Mouse (Mus musculus): ENCODE measurements around the gene Mcu.

Gene Mcu

DNA sequence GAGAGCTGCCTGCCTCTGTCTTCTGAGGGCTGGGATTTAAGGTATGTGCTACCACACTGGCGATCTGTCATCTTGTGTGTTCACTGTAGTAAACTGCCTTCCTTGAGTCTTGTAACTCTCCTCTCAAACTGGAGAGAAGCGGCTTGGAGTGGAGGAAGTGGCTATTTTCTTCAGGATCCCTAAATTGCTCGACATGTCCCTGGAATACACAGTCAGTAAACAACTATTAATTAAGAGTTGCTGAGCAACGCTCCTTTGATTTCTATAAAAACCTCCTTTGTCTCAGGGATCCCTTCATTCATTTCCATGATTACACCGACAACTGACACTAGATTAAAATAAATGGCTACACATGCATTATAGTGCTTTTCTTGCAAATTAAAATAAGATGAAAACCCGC is 78.4 kb downstream of the Mcu start:
- no peak for DNase-seq (ENCODE audit: low spot score in 2 of 2)

DNA sequence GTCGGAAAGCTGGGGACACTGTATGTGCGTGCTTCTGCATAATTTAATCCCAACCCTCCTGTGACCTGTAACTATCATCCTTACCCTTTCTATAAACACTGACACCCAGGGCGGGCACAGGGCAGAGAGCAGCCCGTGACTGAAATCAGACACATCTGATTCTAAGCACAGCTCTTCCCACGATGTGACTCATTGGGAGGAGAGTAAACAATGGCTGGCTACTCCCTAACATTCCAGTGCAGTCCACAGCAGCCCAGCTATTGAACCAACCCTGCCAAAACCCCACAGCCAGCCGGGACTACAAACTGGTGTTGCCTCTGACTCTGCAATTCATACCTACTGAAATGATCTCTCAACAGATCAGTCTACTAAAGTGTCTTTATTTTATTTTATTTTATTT is 78.9 kb downstream of the Mcu start:
- no peak for DNase-seq (ENCODE audit: low spot score in 2 of 2)

DNA sequence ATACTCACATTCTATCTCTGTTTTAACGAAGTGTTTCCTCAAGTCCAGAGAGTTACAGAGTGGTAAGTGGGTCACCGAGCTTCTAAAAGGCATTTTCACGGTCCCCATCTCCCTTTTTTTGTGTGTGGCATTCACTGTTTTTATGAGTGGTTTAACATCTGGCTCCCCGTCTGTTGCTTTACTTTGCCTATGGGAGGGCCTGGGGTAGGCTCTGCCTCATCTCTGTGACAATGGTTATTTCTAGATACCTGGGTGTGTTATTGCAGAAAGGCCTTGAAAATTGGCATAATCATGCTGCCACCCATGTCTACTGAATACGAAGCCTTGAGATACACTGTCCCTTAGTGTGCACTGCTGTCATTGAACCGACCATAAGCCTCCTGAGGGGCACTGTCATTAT is 84.2 kb downstream of the Mcu start:
- DNase-seq (ENCODE audit: low spot score in 2 of 2), result peak in 1 of 2 experiments; percentile 30

DNA sequence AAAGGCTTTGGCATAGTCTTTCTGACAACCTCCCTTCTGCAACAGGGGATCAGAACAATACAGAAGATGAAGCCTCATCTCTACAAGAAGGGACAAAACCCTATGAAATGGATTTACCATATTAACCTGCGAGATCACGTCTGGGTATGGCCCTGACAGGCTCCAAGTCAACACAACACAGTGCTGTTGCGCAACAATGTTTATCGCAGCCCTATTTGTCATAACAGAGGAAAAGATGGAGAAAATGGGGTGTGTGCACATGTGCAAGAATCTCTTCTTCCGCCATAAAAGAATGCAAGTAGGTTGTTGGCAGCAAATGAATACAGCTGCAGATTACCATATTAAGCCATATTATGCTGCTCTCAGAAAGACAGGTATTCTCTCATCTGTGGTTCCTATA is 88.7 kb downstream of the Mcu start:
- DNase-seq (ENCODE audit: low spot score in 2 of 2), result no peak

DNA sequence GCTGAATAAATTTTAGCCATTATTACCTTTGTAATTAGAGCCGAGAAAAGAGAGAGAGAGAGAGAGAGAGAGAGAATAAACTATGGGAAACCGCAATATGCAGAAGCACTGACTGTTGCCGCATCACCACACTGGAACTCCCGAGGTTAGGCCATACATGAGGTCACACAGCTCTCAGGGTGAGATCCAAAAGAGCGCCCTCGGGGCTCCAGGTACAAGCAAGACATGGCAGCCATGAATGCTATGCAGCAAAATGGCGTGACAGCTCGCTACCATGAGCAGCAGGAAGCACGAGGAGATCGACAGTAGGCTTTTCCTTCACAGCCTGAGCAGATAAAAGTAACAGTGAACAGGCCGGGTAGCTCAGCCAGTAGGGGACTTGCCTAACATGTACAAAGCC is 89.2 kb downstream of the Mcu start:
- DNase-seq (ENCODE audit: low spot score in 2 of 2), result no peak

DNA sequence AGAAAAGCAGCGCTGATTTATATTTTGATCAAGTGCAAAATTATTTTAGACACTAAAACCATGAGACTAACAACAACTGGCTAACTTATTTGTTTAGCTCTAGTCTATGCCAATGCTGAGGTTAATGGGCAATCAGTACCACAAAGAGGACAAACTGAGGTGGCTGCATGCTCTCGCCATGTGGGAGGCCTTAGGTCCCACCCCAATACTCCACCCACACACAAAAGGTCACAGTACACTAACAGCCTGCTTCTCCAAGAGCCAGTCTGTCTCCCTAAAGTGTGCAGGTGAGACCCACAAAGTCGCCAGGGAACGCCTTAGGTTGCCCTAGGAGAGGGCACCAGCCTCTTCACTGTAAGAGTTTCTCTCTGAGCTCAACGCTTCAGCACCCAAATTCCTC is 91.8 kb downstream of the Mcu start:
- no peak for DNase-seq (ENCODE audit: low spot score in 2 of 2)

DNA sequence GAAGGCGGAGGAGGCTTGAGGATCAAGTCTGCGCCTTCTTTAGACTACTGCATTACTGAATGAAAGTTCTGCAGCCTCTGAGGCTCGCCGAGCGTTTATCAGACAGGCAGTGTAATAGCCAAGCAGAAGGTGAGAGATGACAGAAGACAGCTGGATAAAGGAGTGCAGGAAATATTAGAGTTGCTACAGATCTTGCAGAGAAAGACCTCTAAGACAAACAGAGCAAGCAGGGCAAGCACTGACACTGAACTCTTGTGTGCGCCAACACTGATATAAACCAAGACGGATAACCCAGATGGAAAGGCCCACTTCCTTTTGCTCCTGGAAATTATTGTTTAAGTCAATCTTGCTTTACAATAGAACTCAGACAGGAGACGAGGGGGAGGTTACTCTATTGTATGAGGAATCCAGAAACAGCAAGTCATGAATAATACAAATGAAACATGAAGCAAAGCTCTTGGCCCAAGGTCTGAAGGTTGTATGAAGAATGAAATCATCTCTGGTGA is 92.6 kb downstream of the Mcu start:
- DNase-seq (ENCODE audit: low spot score in 2 of 2), result no peak

DNA sequence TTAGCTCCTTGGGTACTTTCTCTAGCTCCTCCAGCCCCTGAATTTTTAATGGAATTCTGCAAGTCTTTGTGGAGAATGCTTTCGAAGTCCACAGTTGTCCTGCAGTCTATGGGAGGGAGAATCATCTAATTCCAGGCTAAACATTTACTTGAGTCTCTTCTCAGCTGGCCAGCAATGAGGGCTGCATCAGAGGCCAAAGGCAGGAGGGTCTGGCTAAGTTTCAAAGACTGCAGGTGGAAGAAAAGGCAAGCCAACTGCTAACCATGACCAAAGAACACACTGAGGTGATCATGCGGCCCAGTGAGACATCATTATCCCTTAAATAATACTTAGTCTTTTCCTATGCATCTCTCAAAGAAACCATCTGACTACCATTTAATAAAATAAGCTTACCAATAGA is 95.8 kb downstream of the Mcu start:
- DNase-seq (ENCODE audit: low spot score in 2 of 2), result no peak

DNA sequence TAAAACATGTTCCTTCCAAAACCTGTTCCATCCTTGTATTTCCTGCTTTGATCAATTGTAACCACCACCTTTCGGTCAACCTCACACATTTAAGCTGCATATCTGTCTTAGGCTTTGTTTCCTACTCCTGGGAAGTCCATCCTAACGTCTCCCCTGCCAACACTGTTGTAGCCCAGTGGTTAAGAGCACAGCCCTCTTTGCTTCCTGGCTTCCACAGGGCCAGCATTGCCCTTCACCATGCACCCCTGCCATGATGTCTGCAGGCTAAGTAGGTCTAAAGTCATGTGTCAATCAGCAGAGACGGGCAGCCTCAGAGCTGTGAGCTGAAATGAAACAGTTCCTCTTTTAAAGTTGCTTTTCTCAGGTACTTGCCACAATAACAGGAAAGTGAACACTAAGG is 97.1 kb downstream of the Mcu start:
- DNase-seq (ENCODE audit: low spot score in 2 of 2), result no peak

DNA sequence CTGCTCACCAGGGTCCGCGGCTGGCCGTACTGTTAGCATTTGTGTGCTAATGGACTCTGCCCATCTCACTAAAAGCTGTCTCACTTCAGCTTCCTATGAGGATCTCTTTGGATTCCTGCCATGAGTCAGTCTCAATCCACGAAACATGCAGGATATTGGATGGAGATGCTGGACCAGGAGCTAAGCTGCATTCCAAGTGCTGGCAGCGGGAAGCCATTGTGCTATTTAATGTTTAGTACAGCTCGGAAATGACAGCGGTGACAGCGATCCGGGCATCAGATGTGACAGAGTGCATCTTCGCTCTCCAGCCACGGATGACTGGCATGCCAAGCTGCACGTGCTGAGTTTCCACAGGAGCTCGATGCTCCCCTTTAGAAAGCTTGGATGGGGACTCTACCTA is 99.3 kb downstream of the Mcu start:
- no peak for DNase-seq (ENCODE audit: low spot score in 2 of 2)

DNA sequence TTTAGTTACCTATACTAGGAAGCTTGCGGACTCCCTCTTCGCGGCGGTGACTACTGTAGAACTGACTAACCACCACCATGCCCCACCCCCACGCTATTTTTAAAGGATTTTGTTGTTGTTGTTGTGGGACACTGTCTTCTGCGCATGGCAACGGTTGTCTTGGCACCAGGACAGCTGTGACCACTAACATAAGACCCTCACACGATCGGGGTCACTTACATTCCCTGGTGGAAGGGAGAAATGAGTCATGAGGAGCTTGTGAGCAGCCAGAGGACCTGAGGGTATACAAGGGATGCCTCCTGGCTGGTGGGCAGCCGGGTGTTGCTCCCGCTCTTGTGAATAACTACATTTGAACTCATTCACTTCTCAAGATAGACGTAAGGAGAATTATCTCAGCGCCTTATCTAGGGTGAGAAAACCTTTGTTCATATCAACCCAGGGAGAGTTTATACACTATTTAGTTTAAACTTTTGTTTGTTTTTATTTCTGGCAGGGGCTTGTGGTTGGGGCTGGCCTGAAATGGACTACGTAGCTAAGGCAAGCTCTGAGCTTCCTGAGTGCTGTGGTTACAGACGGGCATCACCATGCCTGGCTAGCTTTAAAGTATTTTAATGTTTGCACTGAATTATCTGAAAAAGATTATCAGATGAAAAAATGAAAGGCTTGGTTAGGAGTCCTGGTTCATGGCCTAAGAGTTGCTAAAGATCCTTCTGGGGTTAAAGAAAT is 101.6 kb downstream of the Mcu start:
- DNase-seq (ENCODE audit: low spot score in 2 of 2), result no peak

DNA sequence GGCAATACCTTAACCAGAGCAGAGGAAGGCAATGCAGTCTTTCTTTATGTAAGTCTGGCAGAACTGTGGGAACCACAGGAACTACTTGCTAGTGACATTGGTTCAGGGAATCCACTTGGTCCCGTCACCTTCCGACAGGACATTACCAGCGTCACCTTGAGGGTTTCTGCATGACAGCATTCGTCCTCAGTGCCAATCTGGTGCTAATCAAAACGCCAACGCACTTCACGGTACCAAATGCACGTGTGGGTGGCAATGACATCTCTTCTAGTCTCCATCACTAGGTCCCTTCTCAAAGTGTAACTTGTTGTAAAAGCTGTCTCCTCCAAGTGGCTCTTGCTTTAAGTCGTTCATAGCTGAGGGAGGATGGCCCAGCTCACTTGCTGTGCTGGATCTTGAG is 104.3 kb downstream of the Mcu start:
- DNase-seq (ENCODE audit: low spot score in 2 of 2), result no peak

DNA sequence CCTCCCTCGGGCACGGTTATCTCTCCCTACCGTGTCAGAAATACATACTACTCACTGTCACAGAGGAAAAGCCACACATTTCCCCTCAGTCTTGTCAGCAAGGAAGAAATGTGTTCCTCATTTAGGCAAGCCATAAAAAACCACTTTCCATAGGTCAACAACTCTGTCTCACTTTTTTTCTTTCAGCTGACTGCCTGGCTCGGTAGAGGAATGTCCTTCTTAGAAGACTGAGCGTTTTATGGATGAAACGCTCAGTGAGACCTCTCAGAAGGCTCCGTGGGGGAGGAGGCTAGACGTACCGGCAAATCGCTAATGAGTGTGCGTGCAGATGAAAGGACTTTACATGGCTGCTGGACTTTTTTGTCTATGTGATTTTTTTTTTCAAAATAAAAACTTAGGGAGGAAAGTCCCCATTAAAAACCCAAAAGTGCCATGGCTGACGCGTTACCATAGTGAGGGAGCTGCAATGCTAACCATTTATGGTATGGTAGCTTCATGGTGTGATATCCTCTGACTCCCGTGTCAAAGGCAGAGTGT is 105.0 kb downstream of the Mcu start:
- no peak for DNase-seq (ENCODE audit: low spot score in 2 of 2)

DNA sequence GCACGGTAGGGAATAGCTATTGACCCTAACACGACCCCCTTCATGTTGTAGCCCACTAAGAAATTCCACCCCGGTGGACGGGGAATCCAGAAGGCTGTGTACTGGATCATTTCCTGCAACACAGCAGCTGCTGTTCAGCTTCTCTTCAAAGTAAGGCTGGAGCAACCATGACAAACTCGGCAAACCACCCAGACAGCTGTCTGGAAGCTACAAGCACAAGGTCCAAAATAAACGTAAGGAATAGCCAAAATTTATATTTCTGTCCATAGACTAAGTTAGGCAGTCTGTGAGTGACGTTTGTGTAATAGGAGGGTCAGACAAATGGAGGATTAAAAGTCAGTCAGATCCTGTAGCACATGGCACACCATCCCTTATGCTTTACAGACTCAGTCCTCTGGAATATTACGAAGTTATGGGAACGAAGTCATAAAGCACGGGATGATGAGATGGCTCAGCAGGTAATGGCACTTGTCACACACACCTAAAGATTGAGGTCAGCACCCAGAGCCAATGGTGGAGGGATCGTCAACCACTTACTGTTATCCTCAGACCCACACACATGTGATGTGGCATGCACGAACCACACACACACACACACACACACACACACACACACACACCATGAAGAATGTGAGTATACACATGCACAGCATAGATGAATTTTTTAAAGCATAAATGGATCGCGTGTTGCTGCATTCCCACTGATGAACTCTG is 105.6 kb downstream of the Mcu start:
- DNase-seq (ENCODE audit: low spot score in 2 of 2), result no peak

DNA sequence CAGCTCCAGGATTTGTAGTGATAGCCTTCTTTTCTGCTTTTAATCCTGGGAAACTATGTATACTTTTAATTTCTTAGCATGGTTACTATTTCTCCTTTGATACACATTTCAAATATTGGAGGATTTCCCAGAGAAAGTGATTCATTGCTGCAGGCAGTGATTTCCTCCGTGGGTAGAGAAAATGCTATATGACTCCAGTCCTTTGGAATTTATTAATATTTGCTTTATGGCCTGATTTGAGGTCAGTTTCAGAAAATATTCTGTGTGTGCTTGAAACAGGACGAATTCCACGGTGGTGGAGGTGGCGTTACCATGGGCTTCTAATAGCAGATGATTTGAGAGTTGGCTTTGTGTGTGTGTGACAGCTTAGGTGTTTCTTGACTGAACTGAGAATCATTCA is 107.3 kb downstream of the Mcu start:
- peak in 1 of 2 experiments; percentile 21 for DNase-seq (ENCODE audit: low spot score in 2 of 2)

DNA sequence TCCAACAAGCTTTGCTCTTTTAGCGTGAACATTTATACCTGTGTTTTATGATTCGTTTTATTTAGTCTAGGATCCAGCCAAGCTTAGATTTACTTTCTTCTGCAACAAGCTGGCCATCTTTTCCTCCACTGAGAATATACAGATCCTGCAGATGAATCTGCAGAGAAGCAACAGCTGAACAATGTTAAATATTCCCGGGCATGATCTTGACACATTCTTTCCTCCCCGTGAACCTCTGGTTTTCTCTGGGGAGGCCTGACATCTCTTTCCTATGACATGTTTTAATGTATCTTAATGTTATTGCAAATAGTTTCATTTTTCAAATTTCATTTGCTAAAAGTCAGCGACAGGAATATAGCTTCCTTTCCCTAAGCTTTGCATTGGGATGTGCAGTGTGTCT is 109.8 kb downstream of the Mcu start:
- no peak for DNase-seq (ENCODE audit: low spot score in 2 of 2)

DNA sequence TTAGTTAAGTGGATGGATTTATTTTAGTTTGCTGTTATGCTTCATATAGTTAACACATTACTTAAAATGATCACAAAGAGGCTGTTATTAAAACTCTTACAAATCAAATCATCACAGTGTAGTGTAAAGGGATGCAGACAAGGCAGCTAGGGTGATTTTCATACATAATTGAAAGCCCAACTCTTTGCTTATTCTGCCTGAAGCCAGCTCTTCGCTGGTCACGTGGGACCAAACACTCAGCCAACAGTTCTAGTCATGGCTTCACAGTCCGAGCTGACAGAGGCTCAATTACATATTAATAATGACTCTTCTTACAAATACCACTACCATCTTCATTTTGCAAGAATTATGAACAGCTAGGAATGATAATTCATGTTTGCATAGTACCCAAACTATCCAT is 112.2 kb downstream of the Mcu start:
- DNase-seq (ENCODE audit: low spot score in 2 of 2), result no peak

DNA sequence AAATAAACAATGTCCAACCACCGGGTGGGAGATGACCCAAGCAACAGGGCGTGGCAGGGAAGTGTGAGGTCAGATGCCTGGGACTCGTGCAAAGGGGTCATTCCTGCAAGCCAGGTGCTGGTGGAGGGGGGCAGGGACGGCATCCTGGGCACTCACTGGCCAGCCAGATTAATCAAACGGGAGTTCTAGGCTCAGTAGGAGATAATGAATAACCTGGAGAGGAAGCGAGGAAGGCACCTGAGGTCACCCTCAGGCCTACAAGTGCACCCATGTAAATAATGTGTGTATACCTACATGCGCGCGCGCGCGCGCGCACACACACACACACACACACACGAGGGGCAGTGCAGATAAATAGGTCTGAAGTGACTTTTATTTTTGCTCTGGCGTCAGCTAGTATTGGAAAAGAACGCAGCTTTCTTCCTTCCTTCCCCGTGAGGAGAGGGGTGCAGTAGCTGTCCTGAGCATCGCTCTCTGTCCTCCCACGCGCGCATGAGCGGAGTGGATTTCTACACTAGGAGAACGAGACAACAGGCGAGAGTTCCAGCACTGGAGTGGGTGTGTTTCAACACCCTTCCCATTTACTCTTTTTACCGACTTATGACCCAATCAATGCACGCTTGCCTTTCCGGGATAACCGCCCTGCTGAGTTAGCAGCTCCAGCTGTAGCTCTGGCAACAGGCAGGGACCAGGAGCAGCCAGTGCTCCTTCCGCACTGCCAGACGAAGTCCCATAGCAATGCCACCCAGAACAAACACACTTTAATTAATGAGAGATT is 112.9 kb downstream of the Mcu start:
- peak; percentile 65 to 74 for DNase-seq (ENCODE audit: low spot score in 2 of 2)

DNA sequence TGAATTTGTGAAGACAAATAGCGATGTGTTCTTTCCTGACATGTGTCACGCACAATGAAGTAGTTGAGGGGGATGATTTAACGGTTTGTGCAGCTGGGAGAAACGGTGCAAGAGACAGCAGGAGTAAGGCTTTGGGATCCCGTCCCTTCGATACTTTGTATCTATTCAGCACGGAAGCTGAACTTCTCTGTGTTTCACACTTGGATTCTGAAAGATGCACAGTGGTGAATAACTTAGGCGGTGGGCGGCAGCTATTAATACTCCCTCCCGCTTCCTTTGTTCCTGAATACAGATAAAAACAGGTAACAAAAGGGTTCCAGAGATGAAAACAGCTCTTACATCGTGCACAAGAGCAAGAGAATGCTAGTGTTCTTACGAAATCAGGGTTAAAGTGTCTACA is 114.1 kb downstream of the Mcu start:
- DNase-seq (ENCODE audit: low spot score in 2 of 2), result peak; percentile 59

DNA sequence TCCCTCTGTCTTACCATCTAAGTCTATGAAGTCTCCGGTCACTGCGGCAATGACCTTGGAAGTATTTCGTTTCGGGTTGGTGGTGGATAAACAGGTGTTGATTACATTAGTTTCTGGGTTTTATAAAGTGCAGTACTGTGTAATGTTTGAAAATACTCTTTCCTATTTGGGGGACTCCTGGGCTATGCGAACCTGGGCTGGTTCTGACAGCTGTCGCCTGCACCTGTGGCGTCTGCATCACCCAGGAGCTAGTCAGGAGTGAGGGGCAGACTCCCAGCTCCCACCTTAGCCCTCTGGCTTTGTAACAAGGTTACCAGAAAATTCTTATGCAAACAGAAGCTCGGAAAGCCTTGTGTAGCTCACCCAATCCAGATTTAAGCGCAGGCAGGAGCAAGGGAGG is 114.7 kb downstream of the Mcu start:
- DNase-seq (ENCODE audit: low spot score in 2 of 2), result no peak

DNA sequence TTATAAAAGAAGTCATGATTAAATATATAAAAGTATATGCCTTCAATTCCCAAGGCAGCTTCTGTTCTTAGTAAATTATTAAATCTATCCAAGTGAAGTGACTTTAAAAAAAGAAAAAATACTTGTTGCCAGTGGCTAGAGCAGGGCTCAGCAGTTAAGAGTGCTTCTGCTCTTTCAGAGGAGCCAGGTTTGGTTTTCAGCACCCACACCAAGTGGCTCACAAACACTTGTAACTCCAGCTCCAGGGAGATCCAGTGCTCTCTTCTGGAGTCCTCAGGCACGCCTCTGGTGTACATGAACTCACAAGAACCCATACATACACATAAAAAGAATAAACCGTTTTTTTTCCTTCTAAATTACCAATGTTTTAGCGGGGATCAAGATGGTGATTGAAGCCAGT is 116.3 kb downstream of the Mcu start:
- no peak for DNase-seq (ENCODE audit: low spot score in 2 of 2)

DNA sequence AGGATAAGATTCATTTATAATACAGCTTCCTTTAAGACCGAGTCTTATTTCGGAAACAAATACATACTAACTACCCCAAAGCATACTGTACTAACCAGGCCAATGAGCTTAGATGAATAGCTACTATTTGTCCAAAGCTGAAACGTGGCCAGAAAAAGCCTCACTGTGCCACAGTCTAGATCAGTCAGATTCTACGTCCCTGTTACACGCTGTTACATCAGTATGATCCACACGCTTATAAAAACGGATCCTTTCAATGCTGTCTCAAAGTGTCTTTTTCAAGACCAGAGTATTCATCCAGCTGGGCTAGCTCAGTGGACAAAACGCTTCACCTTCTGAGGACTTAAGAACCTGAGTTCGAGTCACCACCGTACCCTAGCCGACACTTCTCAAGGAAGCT is 119.5 kb downstream of the Mcu start:
- no peak for DNase-seq (ENCODE audit: low spot score in 2 of 2)

Measured in right cerebral cortex, adult 2 months (tissue).